Mouse (Mus musculus) neural tube, embryonic 14.5 days (tissue): ENCODE results near the gene Egflam. TPM values are rescaled to one million over a fixed set of nuclear protein-coding genes. Genes with fewer than 3 reads are reported as not detected.
A peak's percentile ranks its signal among the peaks of the same experiment; 100 is the strongest.

Experiments used
- ATAC-seq: fragments of 200-750 bp; cut with Nextera tagmentation; 2 replicates; pipeline ENCODE4 v1.8.0; 2017; ENCODE audit warnings: low read depth, mild to moderate bottlenecking, moderate TSS enrichment, moderate library complexity
- H3K27ac ChIP-seq: fragments of 300-500 bp; sonication (generic); 2 replicates; pipeline ENCODE4 v1.5.1; 2014; ENCODE audit warnings: low read depth, mild to moderate bottlenecking, control low read depth, low read length, moderate library complexity, mixed read lengths
- H3K27me3 ChIP-seq: fragments of 300-500 bp; sonication (generic); 2 replicates; pipeline ENCODE4 v1.6.1; 2014; ENCODE audit warnings: low read length; ENCODE audit not compliant: control insufficient read depth, insufficient read depth
- H3K36me3 ChIP-seq: fragments of 300-500 bp; sonication (generic); 2 replicates; pipeline ENCODE4 v1.6.1; 2014; ENCODE audit warnings: low read length, mixed read lengths; ENCODE audit not compliant: control insufficient read depth, insufficient read depth
- H3K4me1 ChIP-seq: fragments of 300-500 bp; sonication (generic); 2 replicates; pipeline ENCODE4 v1.6.1; 2014; ENCODE audit warnings: low read length; ENCODE audit not compliant: control insufficient read depth, insufficient read depth
- H3K4me2 ChIP-seq: fragments of 300-500 bp; sonication (generic); 2 replicates; pipeline ENCODE4 v1.6.1; 2014; ENCODE audit warnings: mild to moderate bottlenecking, low read depth, low read length, control low read depth
- H3K4me3 ChIP-seq: fragments of 300-500 bp; sonication (generic); 2 replicates; pipeline ENCODE4 v1.5.1; 2014; ENCODE audit warnings: low read depth, low read length, control low read depth, mixed read lengths
- H3K9ac ChIP-seq: fragments of 300-500 bp; sonication (generic); replicated peaks from 2 replicates; pipeline ENCODE4 v1.6.1; 2014; ENCODE audit warnings: low read depth, mild to moderate bottlenecking, control low read depth, low read length, mixed read lengths
- H3K9me3 ChIP-seq: fragments of 300-500 bp; sonication (generic); 2 replicates; pipeline ENCODE4 v1.6.1; 2016; ENCODE audit warnings: low read length; ENCODE audit not compliant: control insufficient read depth
- WGBS: fragments of 180-500 bp; shearing (Covaris S2); extraction: QIAGEN DNeasy Blood & Tissue Kit; methylation state at CpG from one replicate; pipeline ENCODE4 v1.1.7; 2014; 5-methylcytosine and 5-hydroxymethylcytosine counted together
- polyA plus RNA-seq: library from polyadenylated mRNA; unstranded; fragments of >200 nt; fragmentation: Nextera tagmentation; extraction: Ambion mirVana; gene quantifications from 2 replicates; pipeline ENCODE4 v1.2.1, GENCODE M21; 2014

The Egflam gene
- polyA plus RNA-seq, 1 experiment from 2014 or later, result 3.0 TPM

GRCm38 (mm10) chr15:7215845-7216244 lies 182.3 kb downstream of the Egflam start:
- Histone ChIP-seq H3K4me2 (no peak overlapping the region), H3K36me3 (no peaks in the 10 kb centered on the region), H3K27ac (no peak overlapping the region), H3K27me3 (no peaks in the 10 kb centered on the region), H3K9me3 (no peaks in the 10 kb centered on the region), H3K9ac (no peak overlapping the region), H3K4me3 (no peak overlapping the region), H3K4me1 (no peaks in the 10 kb centered on the region)
- ATAC-seq, result no peak
- 96% methylated on average over 3 of the region's 3 CpGs for WGBS

- Histone ChIP-seq H3K36me3 (no peaks in the 10 kb centered on the region), H3K4me2 (no peak overlapping the region), H3K4me1 (no peaks in the 10 kb centered on the region), H3K4me3 (no peak overlapping the region), H3K9ac (no peak overlapping the region), H3K9me3 (no peaks in the 10 kb centered on the region), H3K27ac (no peak overlapping the region), H3K27me3 (no peaks in the 10 kb centered on the region)
- 15% methylated on average over 1 of the region's 1 CpGs for WGBS
- no peak for ATAC-seq
These were observed 184.5 kb downstream of the Egflam start for GRCm38 (mm10) chr15:7213683-7214082.

GRCm38 (mm10) chr15:7208180-7208579 lies 190.0 kb downstream of the Egflam start:
- no peaks in the 10 kb centered on the region for H3K27me3 ChIP-seq
- H3K9me3 ChIP-seq, result no peaks in the 10 kb centered on the region
- no peak overlapping the region for H3K27ac ChIP-seq
- ATAC-seq, result no peak
- H3K4me2 ChIP-seq, result no peak overlapping the region
- no peaks in the 10 kb centered on the region for H3K36me3 ChIP-seq
- H3K4me3 ChIP-seq, result no peak overlapping the region
- 88% methylated on average over 9 of the region's 9 CpGs for WGBS
- no peak overlapping the region for H3K9ac ChIP-seq
- H3K4me1 ChIP-seq, result no peaks in the 10 kb centered on the region

DNA sequence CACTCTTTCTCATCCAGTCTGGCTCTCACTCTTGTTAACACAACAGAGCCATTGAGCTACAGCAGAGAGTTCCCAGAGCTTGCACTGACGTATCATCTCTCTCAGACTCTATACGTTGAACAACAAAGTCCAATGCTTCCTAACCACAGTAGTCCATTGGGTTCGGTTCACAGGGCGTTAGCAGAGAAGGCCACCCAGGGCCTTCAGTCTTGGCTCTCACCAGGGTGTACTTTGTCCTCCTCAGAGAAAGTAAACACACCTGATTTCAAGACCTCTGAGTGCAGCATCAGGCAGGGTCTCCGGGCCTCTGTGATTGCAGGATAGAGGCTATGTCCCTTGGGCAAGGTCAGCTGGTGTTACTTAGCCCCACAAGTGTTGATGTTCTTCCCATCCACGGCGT lies 190.9 kb downstream of the Egflam start:
- 87% methylated on average over 7 of the region's 7 CpGs for WGBS
- no peak for ATAC-seq
- no peak overlapping the region for H3K9ac ChIP-seq
- H3K4me1 ChIP-seq, result no peaks in the 10 kb centered on the region
- H3K9me3 ChIP-seq, result no peaks in the 10 kb centered on the region
- no peak overlapping the region for H3K27ac ChIP-seq
- no peak overlapping the region for H3K4me3 ChIP-seq
- no peaks in the 10 kb centered on the region for H3K36me3 ChIP-seq
- H3K4me2 ChIP-seq, result no peak overlapping the region
- H3K27me3 ChIP-seq, result no peaks in the 10 kb centered on the region

DNA sequence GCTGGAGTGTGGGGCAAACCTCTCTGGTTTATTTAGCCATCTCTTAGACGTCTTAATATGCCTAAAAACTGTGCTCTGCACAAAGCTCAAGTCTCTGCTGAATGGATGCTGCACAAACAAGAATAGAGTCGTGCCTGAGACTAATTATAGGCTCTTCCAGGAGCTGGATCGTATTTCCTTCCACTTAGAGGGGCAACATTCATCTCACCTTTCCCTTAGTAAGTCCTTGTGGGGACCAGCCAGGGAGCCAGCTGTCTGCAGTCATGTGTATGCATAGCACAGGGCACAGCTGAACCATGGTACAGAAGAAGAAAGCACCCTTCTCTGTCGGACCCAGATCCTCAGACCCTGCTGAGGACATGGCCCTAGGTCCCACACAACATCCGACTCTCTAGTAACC lies 192.1 kb downstream of the Egflam start:
- Histone ChIP-seq H3K4me1 (0 out of 2 replicates have a peak, but pooled peaks cover 2% of the 10 kb centered on the region), H3K27me3 (no peaks in the 10 kb centered on the region), H3K9ac (no peak overlapping the region), H3K27ac (no peak overlapping the region), H3K4me2 (no peak overlapping the region), H3K4me3 (no peak overlapping the region), H3K36me3 (no peaks in the 10 kb centered on the region), H3K9me3 (no peaks in the 10 kb centered on the region)
- ATAC-seq, result no peak
- WGBS, result 49% methylated on average over 5 of the region's 5 CpGs

GRCm38 (mm10) chr15:7204917-7205316 lies 193.3 kb downstream of the Egflam start:
- H3K9ac ChIP-seq, result no peak overlapping the region
- H3K4me1 ChIP-seq, result 0 out of 2 replicates have a peak, but pooled peaks cover 4% of the 10 kb centered on the region
- no peaks in the 10 kb centered on the region for H3K36me3 ChIP-seq
- no peaks in the 10 kb centered on the region for H3K9me3 ChIP-seq
- 56% methylated on average over 13 of the region's 13 CpGs for WGBS
- H3K27ac ChIP-seq, result no peak overlapping the region
- 0 out of 2 replicates have a peak, but pooled peaks have one; percentile 21 for ATAC-seq
- H3K4me2 ChIP-seq, result no peak overlapping the region
- H3K4me3 ChIP-seq, result no peak overlapping the region
- no peaks in the 10 kb centered on the region for H3K27me3 ChIP-seq

DNA sequence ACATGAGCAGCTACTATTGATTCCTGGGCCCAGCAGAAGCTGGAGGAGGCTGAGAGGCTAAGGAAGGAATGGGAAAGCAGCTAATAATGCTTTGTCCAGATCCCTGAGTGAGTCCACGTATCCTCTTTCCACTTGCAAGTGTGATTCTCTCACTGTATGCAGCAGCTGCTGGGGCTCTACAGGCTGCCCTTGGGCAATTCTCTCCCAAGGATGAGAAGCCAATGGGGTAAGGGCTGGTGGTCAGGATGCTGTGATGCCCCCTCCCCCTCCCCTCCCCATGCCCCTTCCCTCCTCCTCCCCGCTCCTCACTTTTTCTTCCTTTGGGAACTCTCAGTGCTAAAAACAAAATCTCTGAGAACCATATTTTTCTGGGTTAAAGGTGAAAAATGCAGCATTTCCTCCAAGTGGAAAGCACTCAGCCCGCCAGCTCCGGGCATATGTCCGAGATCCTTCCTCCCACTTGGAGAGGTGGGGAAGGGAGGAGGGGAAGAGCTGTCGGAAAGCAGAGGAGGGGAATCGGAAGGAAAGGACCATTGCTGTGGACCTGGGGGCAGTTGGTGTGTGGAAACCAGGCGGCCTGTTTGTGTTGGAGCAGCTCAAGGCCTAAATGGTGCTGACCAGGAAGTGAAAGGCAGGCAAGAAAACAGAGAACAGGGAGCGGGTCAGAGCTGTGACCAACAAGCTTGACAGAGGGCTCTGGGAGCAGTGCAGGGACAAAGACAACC lies 194.4 kb downstream of the Egflam start:
- WGBS, result 70% methylated on average over 9 of the region's 9 CpGs
- ATAC-seq, result no peak

GRCm38 (mm10) chr15:7202981-7203380 lies 195.2 kb downstream of the Egflam start:
- Histone ChIP-seq H3K36me3 (no peaks in the 10 kb centered on the region), H3K27me3 (no peaks in the 10 kb centered on the region), H3K9ac (no peak overlapping the region), H3K4me3 (no peak overlapping the region), H3K27ac (no peak overlapping the region), H3K4me1 (peaks cover 15% of the 10 kb centered on the region; the same call in 1 of the 2 replicates), H3K9me3 (no peaks in the 10 kb centered on the region), H3K4me2 (no peak overlapping the region)
- no peak for ATAC-seq
- 86% methylated on average over 5 of the region's 5 CpGs for WGBS

More for the DNA sequence above, 194.4 kb downstream of the Egflam start:
- Histone ChIP-seq H3K4me1 (peaks cover 10% of the 10 kb centered on the region; the same call in 1 of the 2 replicates), H3K27ac (no peak overlapping the region), H3K4me3 (no peak overlapping the region), H3K9ac (no peak overlapping the region), H3K4me2 (no peak overlapping the region), H3K27me3 (no peaks in the 10 kb centered on the region), H3K9me3 (no peaks in the 10 kb centered on the region), H3K36me3 (no peaks in the 10 kb centered on the region)

GRCm38 (mm10) chr15:7201421-7202380 lies 196.5 kb downstream of the Egflam start:
- Histone ChIP-seq H3K4me1 (peaks cover 16% of the 10 kb centered on the region; the same call in 1 of the 2 replicates), H3K27ac (peak overlapping the region; percentile 23; the same call in 1 of the 2 replicates), H3K9ac (no peak overlapping the region), H3K4me2 (no peak overlapping the region), H3K27me3 (no peaks in the 10 kb centered on the region), H3K4me3 (no peak overlapping the region), H3K36me3 (no peaks in the 10 kb centered on the region), H3K9me3 (no peaks in the 10 kb centered on the region)
- no peak for ATAC-seq
- 62% methylated on average over 9 of the region's 9 CpGs for WGBS
